Mouse (Mus musculus) skeletal muscle tissue, adult 2 months (tissue): ENCODE measurements around the gene Tial1.
A peak's percentile ranks its signal among the peaks of the same experiment; 100 is the strongest.

Experiments
- DNase-seq: peaks from one replicate; pipeline ENCODE4 v3.0.0-alpha.2; 2012; ENCODE audit warnings: low read depth, low spot score

Gene Tial1

DNA sequence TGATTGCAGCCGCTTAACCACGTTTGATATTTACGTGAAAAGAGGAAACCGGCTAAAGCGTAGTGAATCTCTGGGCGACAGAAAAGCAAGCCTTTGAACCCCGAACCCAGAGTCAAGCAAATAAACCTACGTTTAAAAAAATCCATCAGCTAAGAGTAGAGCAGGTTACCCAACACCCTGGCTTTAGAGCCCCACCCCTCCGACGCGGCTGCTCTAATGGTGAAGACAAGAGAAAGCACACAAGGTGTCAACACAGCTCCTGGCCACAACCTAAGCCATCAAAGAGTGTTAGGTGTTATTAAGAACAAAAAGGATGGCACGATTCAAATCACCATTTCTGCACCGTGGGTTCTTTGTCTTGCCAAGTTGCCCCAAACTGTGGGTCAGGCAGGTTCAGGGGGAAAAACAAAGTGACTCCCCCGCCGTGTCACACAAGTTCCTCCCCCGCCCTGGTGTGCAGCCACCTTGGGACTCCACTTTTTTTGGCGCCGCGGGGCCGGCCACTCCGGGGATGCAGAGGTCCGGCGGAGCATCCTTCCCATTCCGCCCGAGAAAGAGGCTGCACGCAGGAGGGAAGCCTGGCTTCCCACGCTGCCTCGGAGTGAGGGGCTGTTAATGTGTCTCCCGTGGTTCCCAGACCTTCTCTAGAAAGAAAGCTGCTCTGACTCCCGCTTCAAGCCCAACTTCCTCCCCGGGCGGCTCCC is 44.1 kb downstream of the Tial1 start:
- no peak for DNase-seq

DNA sequence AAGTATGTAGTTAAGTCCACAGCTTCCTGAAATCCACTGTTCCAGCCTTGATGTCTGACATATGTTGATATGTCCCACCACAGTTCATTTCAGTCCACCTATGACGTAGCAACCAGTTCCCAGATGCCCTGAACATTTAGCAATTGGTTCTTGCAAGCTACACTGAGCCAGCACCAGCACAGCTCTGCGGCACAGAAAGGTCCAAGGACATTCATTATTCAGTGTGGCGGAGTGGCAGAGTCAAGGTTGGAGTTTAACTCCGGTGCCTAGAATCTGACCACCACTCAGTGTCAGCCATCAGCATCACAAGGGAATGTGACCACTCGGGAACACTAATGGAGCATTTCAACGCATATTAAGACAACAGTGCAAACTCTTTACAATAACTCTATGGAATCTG is 44.9 kb downstream of the Tial1 start:
- DNase-seq = no peak

- no peak for DNase-seq
These were observed 47.1 kb downstream of the Tial1 start for GRCm38 (mm10) chr7:128414433-128414832.

DNA sequence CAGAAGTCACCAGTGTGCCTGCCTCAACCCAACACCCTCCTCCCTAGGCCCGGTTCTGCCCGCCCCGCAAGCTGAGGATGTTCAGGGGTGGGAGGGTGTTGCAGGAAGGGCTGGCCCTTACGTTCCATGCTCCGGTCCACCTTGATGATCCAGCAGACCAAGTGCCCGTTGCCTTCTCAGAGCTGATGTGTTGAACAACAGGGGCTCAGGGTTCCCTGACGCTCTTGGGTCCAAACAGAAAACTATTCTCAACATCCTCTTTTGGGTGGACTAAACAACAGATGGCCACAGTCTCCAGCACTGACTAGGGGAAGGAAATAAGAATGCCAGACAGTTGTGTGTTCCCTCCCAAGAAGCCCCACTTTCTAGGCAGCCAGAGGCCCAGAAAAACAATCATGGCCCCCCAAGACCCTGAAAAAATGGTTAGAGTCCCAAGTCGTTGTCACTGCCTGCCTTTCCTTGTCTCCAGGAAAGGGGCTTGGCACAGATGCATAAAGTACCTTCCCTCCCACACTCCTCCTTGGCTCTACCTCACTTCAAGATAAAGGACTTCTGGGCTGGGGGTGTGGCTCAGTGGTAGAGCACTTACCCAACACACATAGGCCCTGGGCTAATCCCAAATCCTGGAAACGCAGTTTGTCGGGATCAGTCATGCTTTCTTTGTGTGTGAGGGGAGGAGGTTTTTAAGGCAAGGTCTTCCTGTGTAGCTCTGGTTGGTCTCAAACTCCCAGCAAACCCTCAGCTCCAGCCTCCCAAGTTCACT is 49.3 kb downstream of the Tial1 start:
- DNase-seq = no peak

- DNase-seq = no peak
These were observed 50.7 kb downstream of the Tial1 start for GRCm38 (mm10) chr7:128410708-128411413.

- no peak for DNase-seq
These were observed 53.3 kb downstream of the Tial1 start for GRCm38 (mm10) chr7:128408265-128408664.

DNA sequence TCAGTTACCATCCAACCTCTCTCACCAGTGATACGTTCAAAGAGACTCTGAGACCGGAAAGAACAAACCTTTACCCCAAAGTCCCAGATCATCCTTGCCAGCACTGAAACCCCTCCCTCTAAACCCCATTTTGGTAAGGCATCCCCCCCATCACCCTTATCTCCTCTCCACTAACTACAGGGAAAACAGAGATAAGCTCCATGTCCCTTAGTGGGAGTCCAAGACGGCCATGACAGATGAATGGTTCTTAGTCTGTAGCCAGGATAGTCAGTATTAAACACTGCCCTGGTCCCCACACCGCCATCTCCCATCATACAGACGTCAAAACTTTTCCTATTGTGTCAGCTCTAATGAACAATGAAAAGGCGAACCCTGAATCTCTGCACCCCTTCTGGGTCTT is 57.5 kb downstream of the Tial1 start:
- DNase-seq = no peak

DNA sequence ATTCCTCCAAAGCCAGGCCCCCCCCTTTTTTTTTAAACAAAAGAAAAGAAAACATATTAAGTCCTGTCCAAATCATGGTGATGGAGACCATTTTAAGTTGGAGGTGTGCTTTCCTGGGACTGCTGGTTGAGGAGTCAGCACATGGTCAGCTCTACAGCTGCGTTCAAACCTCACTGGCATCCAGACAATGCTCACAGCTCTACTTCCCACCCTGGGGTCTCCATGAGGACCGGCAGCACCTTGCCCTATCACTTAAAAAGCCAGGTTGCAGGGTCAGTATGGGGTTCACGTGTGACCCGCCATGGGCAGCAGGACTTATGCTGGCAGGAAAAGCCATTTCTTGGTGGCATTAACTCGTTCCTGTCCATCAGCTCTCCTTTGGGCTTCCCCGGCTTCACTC is 57.9 kb downstream of the Tial1 start:
- DNase-seq = no peak

DNA sequence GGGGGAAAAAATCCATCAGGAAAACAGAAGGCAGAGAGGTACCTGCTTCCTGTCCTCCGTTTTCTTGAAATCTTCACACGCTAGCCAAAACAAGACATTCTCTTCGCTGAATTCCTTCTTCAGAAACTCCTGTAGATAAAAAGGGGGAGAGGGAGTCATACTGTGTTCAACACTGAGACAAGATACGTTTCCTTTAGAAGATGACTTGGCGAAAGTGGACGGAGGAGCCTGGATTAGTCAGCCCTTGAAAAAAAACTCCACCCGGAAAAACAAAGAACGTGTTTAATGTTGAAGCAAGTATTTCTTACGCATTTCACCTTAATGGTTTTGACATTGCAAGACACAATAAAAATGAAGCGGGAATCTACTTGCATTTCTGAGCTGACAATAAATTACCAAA is 58.4 kb downstream of the Tial1 start:
- no peak for DNase-seq

DNA sequence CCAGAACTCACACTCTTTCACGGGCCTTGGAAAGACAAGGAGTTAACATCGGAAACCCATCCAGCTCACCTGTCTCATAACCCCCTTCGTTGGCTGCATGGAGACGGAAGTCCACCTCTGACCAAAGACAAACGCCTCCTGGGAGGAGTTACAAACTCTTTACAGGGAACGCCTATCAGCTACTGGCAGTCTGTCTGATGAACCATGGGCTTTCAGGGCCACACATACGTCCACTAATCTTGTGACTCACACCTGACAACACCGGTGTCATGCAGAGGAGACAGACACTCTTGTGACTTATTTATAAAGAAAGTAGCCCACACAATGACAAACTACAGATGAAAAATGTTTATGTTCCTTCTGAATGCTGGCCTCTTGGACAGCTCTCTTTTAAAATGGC is 58.9 kb downstream of the Tial1 start:
- DNase-seq = no peak

- DNase-seq = no peak
These were observed 62.9 kb downstream of the Tial1 start for GRCm38 (mm10) chr7:128398664-128399063.

DNA sequence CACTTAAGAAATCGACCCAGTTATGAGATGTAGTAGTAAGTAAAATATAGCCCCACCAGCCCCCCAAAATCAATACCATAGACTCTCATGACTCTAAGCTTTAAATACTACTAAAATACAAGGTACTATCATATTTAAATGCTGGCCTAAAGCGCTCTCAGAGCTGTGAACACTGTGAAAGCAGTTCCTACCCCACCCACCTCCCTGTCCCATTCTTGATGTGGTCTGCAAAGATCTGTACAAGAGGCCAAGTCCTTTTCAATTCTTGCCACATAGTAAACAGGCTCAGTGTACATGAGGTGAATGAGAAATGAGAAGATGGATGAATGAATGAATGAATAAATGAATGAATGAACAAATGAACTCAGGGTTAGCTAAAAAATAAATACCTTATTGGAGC is 64.5 kb downstream of the Tial1 start:
- DNase-seq = no peak

GRCm38 (mm10) chr7:128393756-128394155 is 67.8 kb downstream of the Tial1 start:
- DNase-seq = no peak

- no peak for DNase-seq
These were observed 68.6 kb downstream of the Tial1 start for GRCm38 (mm10) chr7:128392972-128393314.

- peak; percentile 50 for DNase-seq
These were observed 69.2 kb downstream of the Tial1 start for GRCm38 (mm10) chr7:128392071-128392971.

GRCm38 (mm10) chr7:128391267-128392057 is 70.1 kb downstream of the Tial1 start:
- DNase-seq = no peak
